Mouse (Mus musculus) cerebellum, adult 2 months (tissue): ENCODE data around the gene Larp4b.

Source experiments
- CTCF ChIP-seq: fragments of 200-500 bp; IDR thresholded peaks from 2 replicates; pipeline ENCODE4 v1.5.1; 2011; ENCODE audit warnings: low read depth, mild to moderate bottlenecking, control low read depth, low read length, moderate library complexity, borderline replicate concordance; ENCODE audit not compliant: insufficient read depth
- POLR2A ChIP-seq: fragments of 200-500 bp; IDR thresholded peaks from 2 replicates; pipeline ENCODE4 v1.6.1; 2011; ENCODE audit warnings: low read length, control low read depth, borderline replicate concordance; ENCODE audit not compliant: insufficient read depth

GRCm38 (mm10) chr13:9106246-9106645 lies 12.6 kb downstream of the Larp4b start:
- TF ChIP-seq CTCF = no peak
- no peak for TF ChIP-seq POLR2A
